Mouse (Mus musculus) right cerebral cortex, postnatal 10 days (tissue): Measurements from ENCODE around the gene Cfap157.

ENCODE experiments used
- DNase-seq, 2 experiments: peaks; one replicate each; pipeline ENCODE4 v3.0.0; 2021; ENCODE audit warnings: low spot score in 2 of 2

Gene Cfap157

DNA sequence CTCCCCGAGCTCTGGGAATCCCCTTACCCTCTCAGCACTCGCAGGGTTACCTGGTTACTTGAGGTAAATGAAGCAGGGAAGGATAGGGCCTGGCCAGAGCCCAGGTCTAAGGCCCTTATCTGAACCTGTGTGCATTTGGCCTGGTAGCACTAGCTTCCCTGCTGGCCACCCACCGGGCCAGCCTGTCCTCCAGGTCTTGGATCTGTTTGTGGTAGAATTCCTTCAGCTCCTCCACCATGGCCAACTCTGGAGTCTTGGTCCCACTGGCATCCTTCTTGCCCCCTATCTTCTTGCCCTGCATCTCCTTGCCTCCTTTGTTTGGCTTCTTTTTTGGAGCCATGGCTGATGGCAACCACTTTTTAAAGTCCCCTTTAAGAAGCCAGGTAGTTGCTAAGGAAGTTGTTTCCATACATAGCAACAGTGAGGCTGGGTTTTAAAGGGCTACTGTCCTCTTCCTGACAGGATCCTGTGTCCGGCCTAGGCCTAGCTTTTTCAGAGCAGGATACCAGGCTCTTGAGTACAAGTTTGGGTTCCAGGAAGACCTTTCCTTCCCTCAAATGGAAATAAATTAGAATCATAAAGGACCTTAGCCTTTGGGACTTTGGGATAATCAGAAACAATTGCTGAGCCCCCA lies at the start of gene Cfap157:
Cfap157 (minus strand) TSS at position 381 of the 634 bp plus-strand sequence.
- DNase-seq: no peak

DNA sequence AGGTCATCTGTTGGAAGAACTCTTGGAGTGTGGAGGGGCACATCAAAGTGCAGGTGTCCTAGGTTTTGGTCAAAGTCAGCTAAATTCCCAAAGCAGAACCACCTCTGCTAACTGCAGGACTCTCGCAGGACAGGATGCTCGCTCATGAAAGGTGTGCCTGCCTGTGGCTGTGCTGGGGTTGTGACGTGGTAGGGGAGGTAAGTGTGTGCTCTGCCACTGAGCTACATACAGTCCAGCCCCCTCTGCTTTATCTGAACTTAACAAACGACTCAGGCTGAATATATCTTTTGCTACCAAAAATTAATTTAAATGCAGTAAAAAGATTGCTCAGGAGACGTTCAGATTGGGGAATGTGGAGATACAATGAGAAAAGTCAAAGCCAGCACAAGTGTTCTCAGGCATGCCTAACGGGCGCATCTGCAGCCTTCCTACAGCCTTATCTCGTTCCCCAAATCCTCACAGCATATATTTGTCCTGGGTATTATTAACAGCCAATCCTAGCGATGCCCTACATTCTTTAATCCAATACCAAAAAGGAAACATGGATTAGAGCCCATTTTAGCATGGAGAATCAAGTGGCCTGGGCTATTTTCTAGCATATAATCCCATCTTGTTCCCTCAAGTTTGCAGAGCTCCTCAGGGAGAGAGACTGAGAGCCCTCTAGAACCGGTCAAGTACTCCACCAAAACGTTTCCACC lies 44.9 kb upstream of the Cfap157 start:
- DNase-seq: no peak

DNA sequence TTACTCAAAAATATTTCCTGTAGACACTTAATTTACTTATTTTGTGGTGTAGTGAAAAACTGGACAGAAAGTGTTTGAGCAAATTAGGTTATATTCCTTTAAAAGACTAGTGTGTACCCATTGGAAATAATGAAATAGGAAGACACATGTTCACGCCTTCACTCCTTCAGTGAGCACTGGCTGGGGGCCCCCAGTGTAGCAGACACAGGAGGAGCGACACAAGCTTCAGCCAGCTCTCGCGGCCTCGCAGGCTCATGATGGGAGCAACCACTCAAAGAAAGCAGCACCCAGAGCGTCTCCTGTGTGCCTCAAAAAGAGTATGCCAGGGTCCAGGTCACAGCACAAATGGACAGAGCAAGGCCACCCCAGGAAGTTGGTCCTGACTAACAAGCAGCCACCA lies 41.6 kb upstream of the Cfap157 start:
- DNase-seq: no peak

DNA sequence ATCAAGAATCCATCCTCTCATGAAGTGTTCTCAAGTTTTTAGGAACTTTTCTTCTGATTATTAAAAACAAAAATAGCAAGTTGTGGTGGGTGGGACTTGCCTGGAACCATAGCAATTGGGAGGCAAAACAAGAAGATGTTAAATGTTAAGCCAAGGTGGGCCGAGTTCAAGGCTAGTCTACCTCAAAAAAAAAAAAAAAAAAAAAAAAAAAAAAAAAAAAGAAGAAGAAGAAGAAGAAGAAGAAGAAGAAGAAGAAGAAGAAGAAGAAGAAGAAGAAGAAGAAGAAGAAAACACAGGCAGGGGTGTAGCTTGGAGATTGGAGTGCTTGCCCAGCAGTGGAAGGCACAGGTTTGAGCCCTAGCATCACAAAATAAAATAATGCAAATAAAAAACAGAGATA lies 40.5 kb upstream of the Cfap157 start:
- DNase-seq: no peak

DNA sequence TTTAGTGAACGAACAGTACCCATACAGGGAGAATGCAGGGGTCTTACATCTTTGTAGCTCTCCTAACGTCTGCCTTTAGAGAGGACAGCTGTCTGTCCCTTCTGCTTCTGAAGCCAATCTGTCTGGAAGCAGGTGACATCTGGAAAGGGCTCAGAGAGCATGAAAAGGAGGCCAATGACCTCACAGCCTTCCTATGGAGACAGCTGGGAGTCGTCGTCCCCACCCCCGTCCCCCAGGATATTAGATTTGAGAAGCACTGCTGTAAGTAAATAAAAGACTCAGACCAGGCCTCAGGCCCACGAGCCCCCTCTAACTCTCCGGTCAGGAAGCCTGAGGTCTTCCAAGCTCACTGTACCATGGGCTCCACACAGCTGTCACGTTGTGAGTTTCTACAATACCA lies 40.0 kb upstream of the Cfap157 start:
- no peak for DNase-seq

DNA sequence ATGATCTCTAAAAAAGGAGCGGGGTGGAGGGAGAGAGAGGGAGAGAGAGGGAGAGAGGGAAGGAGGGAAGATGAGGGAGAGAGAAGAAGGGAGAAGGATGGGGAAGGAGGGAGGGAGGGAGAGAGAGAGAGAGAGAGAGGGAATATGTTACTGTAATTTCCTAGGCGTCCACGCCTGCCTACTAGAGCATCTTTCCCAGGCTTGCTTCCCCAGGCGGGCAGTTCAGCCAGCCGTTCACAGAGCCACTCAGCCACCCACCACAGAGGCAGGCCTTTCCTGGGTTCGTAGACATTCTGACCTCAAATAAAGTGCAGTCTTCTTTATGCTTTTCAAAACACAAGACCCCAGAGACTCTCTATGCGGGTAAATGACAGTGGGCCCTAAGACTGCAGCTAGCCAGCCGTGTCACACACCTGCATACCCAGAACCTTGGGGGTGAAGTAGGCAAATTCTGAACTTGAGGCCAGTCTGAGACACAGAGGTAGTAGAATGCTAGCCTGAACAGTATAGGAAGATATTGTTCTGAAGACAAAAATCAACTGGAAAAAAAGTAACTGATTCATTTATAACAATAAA lies 39.4 kb upstream of the Cfap157 start:
- DNase-seq: no peak

DNA sequence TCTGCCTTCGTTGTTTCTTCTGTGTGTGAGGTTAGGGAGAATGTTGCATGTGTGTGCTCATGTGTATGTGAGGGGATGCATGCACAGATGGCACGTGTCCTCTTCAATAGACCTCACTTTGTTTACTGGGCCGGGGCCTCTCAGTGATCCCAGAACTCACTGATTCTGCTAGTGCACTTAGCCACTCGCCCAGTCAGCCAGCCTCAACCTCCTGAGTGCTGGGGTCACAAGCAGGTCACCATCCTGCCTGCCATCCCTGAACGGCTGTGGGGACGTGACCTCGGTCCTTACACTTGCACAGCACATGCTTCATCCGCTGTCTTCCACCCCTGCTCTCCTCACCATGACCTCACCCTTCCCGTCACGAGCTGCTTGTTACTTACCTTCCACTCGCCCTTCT lies 38.9 kb upstream of the Cfap157 start:
- DNase-seq: no peak

DNA sequence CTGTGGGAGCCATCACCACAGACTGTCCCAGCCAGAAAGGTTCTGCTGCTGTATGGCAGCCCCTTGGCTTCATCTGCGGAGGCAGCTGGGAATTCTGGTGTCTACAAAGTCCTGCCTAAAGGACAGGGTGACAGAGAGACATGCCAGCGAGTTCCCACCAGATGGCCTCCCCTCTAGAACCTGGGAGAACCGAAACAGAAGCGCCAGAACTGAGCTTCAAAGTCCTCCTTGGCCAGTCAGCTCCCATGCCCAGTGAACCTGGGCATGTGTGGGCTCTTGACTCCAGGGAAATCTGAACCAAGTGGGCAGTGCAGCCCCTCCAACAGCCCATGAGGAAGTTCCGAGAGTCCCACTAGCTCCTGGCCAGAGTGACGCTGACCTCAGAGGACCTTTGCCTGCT lies 38.4 kb upstream of the Cfap157 start:
- no peak for DNase-seq

DNA sequence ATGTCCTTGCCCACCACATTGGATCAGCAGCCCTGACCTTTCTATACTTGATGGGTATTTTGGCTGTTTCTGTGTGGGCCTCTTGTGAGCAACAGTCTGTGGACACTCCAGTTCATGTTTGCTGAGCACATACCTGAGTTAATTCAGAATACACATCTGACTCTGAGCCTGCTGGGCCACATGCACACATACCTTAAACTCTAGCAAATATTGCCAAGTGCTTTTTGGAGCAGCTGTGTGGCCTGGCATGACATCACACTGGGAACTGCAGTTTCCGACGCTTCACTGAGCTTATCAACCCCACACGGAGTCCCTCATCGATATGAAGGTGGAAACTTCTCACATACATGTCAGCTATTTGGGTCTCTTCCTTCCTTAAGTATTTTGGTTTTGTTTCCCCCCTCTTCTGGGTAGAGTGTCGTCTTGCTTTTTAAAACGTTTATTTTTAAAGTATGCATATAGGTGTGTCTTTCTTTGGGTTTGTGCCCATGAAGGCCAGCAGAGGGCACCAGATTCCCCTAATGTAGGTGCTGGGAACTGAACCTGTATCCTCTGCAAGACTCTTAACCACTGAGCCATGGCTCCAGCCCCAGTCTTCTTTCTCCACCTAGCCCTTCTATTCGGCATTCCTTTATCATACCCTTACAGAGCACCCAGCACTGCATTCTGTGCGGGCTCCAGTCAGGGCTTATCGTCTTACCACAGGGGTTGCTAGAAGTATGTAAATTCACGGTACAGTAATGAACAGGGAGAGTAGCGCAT lies 37.0 kb upstream of the Cfap157 start:
- no peak for DNase-seq

DNA sequence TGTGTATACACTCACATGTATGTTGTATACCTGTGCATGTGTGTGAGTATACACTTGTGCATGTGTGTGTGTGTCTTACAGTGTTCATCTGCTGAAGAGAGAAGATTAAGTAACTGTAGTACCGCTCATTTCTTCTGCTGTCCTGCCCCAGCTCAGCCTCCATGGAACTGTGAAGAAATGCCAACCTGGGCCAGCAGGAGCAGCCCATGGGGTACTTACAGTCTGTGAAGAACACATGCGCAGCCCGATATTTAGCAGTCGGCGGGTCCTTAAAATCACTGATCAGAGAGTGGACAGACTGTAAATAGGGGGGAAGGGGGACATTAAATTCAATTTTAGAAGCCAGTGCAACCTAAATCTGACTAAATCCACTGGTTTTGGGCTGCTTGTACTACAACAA lies 34.0 kb upstream of the Cfap157 start:
- DNase-seq: no peak

DNA sequence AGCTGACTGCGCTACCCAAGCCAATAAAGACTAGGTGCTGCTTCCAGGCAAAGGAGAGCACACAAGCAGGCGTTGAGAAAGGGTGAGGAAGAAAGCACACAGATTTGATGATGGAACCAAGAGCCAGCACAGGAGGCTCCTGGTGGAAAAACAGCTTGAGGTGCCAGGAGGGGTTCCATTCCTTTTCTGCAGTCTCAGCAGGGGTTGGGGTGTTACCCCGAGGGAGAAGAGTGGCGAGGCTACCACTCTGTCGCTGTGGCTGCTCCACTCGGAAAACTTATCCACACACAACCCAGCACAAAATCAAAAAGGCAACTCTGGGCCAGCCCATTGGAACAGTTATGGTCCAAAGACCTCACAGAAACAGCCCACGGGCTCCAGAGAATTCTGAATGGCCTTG lies 33.4 kb upstream of the Cfap157 start:
- DNase-seq: no peak

DNA sequence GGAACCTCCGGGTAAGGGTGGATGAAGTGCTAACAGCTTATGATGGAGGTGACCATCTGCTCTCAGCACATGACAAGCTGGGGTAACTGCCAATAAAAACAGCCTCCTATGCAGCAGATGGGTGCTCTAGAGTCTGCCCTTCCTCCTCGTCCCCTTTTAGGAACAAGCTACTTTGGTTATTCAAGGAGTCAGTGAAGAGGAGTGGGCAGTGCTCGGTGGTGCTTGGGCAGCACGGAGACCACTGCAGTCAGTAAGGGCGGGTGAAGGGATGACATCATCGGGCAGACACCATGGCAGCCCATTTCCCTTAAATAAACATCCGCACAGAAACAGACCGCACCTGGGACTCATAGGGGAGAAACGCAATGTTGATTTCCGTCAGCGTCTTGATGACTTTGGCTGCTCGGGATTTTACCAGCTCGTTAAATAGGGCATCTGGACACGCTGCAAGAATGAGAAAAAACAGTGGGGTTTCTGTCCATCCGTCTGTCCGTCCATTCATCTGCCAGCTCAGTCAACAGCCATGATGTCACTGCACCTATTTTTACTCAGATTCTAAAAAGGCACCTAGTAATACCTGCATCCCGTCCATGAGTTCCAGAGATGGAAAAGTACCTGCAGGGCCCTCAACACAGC lies 32.8 kb upstream of the Cfap157 start:
- DNase-seq: peak; percentile 61 to 85

DNA sequence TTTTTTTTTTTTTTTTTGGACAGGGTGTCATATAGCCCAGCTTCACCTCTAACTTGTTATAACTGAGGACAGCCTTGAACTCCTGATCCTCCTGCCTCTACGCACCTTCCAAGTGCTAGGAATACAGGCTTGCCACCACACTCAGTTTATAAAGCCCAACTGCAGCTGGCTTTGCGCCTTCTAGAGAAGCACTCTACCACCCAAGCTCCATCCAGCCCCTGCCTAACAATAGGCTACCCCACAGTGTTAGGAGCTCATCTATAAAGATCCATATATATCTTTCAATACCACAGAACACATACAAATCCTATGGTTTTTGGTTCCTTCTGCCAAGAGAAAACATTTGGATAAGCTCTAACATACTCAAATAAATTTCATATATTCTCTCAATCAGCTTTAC lies 32.3 kb upstream of the Cfap157 start:
- DNase-seq: no peak

DNA sequence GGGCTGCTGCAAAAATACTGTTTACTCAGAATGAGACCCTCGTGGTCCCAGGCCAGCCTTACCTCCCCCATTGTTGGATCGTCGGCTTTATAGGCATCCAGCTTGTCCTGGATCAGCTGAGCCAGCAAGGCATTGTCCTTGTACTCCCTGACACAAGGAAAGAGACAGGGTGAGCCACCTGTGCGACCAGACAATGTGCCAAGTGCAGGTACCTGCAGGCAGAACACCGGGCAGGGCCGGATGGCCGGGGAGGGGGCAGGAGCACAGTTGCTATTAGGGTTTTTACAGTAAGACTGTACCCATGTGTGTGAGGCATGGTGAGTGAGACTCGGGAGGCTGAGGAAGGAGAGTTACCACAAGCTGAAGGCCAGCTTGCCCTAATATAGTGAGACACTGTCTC lies 27.7 kb upstream of the Cfap157 start:
- no peak for DNase-seq

DNA sequence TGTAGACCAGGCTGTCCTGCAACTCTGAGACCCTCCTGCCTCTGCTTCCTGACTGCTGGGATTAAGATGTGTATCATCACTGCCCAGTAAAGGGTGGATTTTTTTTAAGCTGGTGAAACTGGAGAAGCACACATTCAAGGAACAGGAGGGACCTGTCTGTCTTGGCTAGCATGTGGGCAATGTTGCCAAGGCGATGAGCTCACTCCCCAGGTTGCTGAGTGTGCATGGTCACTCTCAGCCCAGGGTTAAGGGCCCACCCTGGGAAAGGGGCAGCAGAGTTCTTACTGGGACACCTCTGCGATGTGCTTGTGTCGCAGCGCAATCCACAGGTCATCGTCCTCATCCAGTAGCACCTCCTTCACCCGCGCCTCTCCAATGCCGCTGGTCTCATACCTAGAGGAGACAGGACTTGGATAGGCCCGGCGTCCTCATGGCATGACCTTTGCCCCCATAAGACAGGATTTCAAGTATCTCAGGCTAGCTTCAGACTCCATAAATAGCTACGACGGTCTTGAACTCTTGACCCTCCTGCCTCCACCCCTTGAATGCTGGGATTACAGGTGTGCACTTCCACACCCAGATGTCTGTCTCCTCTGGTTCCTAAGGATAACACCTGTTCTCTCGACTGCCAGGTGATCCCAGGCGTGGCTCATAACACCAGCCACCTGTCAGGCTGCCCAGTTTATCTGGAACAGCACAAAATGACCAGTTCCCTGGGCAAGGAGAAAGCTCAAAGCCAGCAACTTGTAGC lies 24.8 kb upstream of the Cfap157 start:
- DNase-seq: no peak

DNA sequence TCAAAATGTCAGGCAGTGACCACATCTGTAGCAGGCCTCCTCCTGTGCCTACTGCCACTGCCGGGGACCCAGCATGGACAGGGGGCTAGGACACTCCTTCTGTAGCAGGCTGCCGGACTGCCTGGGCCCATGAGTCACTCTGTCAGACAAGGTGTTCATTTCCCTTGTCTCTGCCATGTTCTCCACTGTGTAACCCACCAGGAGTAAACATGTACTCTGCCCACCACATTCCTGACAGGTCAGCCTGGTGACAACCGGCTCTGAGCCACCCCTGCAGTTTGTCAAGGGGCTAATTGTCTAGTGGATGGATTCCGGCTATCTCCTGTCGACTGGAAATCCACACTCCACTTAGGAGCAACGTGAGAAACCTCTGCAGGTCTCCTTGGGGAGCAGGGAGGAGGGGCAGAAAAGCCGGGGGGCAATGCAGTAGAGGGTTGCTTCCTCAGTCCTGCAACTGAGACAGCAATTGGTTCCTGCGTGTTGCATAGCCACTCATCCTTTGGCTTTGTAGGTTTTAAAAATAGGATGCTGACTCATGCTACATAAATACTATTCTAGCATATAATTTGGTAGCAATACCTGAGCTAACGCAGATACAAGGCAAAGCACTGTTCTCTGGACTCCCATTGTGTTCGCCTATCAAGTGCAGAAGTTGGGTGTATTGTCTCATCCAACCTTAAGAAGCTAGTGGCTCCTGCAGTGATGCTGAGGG lies 14.2 kb upstream of the Cfap157 start:
- no peak for DNase-seq

DNA sequence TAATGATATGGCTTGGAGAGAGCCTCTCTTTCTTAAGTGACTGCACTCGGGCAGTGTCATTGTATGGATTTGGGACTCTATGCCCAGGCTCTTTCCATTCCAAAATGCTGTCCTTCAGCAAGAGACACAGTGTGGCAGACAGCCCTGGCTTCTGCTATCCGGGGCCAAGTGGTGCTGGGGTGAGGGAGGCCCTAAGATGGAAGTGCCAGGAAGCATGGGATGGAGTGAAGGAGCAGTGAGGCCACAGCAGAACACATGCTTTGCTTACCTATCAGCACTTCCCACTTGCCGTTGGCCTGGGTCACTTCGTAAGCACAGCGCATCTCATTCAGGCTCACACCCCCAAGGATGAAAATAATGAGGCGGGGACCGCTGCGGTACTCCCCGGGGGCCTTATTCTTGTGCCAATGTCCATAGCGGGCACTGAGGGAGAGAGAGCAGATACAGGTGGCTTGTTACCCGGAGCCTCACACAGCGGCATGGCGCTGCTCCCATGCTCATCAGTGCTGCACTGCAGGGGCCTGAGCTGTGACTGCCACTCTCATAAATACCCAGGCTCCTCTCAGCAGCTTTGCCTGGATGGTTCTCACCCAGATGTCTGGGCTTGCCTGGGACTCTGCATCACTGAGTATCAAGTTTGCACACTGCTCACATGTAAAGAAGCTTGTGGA lies 11.7 kb upstream of the Cfap157 start:
- DNase-seq: no peak

DNA sequence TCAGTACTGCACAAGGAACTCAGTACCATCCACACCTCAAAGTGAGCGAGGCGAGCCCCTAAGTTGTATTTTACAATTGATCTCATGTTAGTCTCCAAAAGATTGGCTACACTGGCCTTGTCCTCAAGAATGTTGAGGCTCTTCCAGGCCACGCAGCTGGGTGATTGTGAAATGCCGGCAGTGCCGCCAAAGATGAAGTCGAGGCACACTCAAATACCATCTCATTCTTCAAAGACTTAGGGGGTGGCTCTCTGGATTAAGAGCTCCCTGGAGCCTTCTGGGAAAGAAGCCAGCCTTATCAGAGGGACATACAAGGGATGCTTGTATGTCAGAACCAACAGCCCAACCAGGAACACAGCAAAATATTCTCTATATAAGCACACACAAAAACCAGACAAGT lies 7.1 kb upstream of the Cfap157 start:
- DNase-seq: no peak

DNA sequence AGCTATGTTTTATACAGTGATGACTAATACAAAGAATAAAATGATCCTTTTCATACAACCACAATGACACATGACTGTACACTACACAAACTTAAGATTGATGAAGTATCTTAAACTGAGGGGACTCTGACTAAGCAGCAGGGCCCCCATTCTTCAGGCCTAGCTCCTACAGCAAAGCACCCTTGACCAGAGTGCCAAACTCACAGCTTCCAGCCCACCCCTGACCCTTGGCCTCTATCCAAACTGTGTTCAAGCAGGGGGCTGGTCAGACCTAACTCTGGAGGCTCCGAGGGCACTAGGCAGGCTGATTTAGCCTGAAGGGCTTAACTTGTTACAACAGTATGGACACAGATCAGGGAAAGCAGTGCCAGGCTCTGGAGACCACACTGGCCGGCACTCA lies 4.4 kb upstream of the Cfap157 start:
- DNase-seq: no peak

DNA sequence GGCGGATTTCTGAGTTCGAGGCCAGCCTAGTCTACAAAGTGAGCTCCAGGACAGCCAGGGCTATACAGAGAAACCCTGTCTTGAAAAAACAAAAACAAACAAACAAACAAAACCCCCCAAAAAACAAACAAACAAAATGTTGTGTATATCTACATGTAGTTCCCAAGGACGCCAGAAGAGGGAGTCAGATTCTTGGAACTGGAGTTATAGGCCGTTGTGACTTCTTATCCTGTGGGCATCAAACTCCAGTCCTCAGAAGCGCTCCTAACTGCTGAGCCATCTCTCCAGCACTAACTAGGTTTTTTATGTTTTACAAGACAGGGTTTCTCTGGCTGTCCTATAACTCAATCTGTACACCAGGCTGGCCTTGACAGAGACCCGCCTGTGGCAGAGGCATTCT lies 2.9 kb upstream of the Cfap157 start:
- no peak for DNase-seq
